Mouse (Mus musculus) embryo, embryonic 11 days (tissue): ENCODE data around the gene AI481877.
A peak's percentile ranks its signal among the peaks of the same experiment; 100 is the strongest.
"Not testable (repeated sequence)": the region's sequence is repeated elsewhere in the genome, so short reads cannot be mapped to it uniquely, and the experiment has no call there.

ENCODE experiments used
- DNase-seq: peaks from one replicate; pipeline ENCODE4 v3.0.0-alpha.2; 2015

The AI481877 gene

GRCm38 (mm10) chr4:59138507-59139033, at the start of gene AI481877:
AI481877 (minus strand) TSS chr4:59138983.
- not testable (repeated sequence) for DNase-seq

DNA sequence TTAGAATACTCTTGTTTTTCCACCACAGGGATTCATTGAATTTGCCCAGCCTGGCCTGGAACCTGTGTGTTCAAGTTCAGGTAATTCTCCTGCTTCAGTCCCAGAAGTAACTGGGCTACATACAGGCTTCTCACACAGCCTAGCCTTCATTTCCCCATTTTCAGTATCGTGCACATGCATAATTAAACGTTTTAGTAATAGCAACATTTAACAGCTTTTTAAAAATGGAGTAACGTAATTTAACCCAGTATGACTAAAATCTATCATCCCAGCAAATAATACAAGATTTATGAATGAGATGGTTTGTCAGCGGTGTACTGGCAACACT, 49.7 kb upstream of the AI481877 start:
- DNase-seq: no peak

GRCm38 (mm10) chr4:59187289-59187688, 48.5 kb upstream of the AI481877 start:
- peak; percentile 67 for DNase-seq

- DNase-seq: no peak
Measured at GRCm38 (mm10) chr4:59185671-59186070, 46.9 kb upstream of the AI481877 start.

GRCm38 (mm10) chr4:59181320-59182271, 42.8 kb upstream of the AI481877 start:
- no peak for DNase-seq

- no peak for DNase-seq
Measured at GRCm38 (mm10) chr4:59177566-59177965, 38.8 kb upstream of the AI481877 start.

GRCm38 (mm10) chr4:59175929-59176328, 37.1 kb upstream of the AI481877 start:
- no peak for DNase-seq

DNA sequence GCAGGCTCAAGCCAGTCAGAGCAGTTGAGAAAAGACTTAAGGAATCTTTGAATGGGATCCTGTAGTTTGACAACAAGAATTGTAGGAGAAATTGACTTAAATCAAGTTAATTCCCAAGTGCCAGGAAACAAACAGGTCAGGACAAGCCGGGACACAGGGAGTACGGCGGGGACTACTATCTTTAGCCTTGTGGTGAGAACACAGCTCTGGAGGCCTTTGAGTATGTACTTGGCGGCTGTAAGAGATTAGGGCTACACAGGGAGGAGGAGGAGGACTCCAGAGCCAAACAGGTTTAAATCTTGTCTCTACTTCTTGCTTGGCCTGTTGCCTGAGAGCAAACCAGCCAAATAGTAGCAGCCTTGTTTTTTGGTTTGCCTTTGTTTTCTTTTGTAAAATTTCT, 36.2 kb upstream of the AI481877 start:
- DNase-seq: no peak

DNA sequence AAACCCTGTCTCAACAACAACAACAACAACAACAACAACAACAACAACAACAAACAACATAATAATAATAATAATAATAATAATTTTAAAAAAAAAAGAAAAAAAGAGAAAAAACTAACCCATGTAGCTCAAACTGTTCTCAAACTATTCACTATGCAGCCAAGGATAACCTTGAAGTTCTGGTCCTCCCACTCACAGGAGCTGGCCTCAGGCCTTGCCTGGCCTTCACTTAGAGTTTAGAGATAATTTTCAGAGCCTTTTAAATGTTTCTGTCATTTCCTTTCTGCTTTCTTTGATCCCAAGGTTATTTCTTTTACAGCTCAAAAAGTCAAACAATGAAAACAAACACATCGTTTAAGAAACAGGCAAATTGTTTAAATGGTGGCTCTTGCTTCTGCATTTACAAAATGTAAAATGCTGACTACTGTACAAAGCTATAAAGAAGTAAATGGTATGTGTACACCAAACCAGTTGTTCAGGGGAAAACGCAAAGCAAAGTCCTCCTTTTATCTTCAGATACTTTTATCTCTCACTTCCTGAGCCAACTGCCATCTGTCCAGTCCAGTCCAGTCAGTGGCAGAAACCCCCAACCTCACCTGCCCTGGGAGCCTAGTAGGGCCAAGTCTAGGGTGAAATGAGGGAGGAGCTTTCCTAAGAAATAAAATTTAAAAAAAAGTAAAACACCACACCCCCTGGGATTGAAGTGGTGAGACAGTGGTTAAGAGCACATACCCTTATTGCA, 34.6 kb upstream of the AI481877 start:
- DNase-seq: no peak

DNA sequence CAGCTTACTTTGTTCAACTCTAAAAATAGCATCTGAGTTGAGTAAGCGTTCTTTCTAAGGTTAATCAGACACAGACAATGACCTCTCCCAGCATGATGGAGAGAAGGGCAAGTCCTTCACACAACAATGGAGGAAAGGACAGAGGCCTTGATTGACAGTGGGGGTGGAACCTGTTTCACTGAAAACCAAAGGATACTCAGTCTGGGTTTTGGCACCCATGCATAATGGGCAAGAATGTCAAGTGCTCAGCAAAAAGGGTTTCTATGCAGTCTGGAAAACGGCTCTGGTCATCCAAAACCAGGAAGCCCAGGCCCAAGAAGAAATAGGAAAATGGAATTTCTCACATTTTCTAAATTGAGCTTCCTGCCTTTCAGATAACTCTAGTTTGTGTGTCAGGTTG, 33.8 kb upstream of the AI481877 start:
- DNase-seq: peak; percentile 27

DNA sequence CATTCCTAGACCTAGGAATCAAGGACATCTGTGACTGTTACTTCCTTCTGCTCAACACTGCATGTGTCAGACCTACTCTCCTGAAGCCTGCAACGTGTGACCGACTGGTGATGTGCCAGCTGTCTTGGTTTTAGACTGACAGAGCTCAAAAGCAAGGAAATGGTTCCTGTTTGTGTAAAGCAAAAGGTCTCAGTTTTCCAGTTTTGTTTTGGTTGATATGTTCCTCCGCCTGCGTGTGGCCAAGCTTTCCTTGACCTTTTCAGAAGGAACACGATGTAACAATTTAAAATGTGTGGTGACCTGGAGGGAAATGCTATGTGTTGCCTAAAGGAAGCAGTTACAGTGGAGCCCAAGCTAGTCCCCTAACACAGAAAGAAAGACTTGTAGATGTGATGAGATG, 31.2 kb upstream of the AI481877 start:
- DNase-seq: no peak

- DNase-seq: no peak
Measured at GRCm38 (mm10) chr4:59167251-59167847, 28.6 kb upstream of the AI481877 start.

GRCm38 (mm10) chr4:59164034-59164433, 25.3 kb upstream of the AI481877 start:
- no peak for DNase-seq

DNA sequence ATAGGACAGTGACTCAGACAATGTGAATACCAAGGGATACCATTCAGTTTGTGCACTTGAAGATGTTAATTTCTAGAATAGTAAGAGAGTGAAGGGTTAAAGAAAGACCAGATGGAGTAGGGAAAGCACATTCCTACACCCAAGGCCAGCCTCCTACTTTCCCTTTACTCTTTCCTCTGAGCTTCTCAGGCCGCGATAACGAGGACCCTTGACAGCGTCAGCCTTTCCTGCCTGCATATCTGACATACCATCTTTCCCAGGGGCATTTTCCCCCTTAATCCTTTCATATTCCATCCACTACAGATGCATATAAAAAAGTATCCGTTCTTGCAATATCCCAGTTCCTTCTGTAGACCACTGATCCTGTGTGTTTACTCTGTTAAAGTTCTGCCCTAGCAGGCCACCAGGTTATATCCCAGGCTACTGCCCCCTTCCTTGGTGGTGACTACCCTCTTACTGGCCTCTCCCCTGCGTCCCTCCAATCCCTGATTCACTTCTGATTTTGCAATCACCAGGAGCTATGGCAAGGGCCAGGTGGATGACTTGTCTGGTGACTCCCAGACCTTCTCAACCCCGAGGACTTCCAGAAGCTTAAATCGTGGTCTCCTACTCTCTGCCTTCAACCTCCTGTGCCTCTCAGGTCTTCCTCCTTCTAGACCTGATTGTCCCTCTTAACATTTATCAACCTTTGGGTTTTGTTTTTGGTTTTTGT, 22.3 kb upstream of the AI481877 start:
- DNase-seq: no peak

- DNase-seq: no peak
Measured at GRCm38 (mm10) chr4:59160289-59160688, 21.5 kb upstream of the AI481877 start.

GRCm38 (mm10) chr4:59157654-59158053, 18.9 kb upstream of the AI481877 start:
- DNase-seq: no peak

GRCm38 (mm10) chr4:59156897-59157592, 18.3 kb upstream of the AI481877 start:
- no peak for DNase-seq

DNA sequence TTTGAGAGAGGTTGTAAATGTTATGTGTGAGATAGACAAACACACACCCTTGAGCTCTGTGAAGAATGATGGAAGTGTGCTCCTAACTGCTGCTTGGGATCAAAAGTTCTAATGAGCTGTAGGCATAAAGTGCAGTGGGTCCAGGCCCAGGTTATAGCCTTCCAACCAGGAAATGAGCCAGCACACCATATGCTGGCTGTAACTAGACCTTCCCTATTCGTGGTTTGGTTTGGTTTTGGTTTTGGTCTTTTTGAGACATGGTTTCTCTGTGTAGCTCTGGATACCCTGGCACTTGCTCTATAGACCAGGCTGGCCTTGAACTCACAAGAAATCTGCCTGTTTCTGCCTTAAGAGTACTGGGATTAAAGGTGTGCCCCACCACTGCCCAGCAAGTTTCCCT, 13.2 kb upstream of the AI481877 start:
- DNase-seq: no peak

GRCm38 (mm10) chr4:59150907-59151306, 12.1 kb upstream of the AI481877 start:
- DNase-seq: no peak

- no peak for DNase-seq
Measured at GRCm38 (mm10) chr4:59149043-59149442, 10.3 kb upstream of the AI481877 start.

DNA sequence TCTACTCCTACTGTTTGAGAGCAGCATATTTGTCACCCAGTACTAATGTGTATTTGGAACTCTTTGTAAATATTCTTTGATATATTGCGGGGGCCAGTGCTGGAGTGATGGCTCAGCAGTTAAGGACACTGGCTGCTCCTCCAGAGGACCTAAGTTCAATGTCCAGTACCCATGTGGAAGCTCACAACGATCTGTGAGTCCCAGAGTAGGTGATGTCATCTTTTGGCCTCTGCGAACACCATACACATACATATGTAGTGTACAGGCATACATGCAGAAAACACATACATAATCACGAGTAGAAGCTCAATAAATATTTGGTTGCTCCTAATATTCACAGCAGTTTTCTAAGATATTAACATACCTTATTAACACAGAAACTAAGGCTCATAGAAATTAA, 9.8 kb downstream of the AI481877 start:
- no peak for DNase-seq

GRCm38 (mm10) chr4:59125053-59125452, 13.7 kb downstream of the AI481877 start:
- DNase-seq: no peak
